Mouse (Mus musculus) right cerebral cortex, postnatal 36 days (tissue): ENCODE measurements around the gene Anapc5.

Experiments
- DNase-seq, 2 experiments: peaks; one replicate each; pipeline ENCODE4 v3.0.0; 2022; ENCODE audit warnings: low spot score in 2 of 2, mixed read lengths in 1 of 2

Anapc5 gene

GRCm38 (mm10) chr5:122799379-122800344 is 21.5 kb downstream of the Anapc5 start:
- no peak for DNase-seq

GRCm38 (mm10) chr5:122798557-122799378 is 22.4 kb downstream of the Anapc5 start:
- DNase-seq: peak; percentile 81 to 82

- no peak for DNase-seq
Observed at GRCm38 (mm10) chr5:122797866-122798265, 23.3 kb downstream of the Anapc5 start.

- DNase-seq: no peak
Observed at GRCm38 (mm10) chr5:122788696-122789095, 32.4 kb downstream of the Anapc5 start.

GRCm38 (mm10) chr5:122786035-122786819 is 34.9 kb downstream of the Anapc5 start:
- peak in 1 of 2 experiments; percentile 56 for DNase-seq

GRCm38 (mm10) chr5:122783726-122784406 is 37.3 kb downstream of the Anapc5 start:
- no peak for DNase-seq

- no peak for DNase-seq
Observed at GRCm38 (mm10) chr5:122782066-122782465, 39.1 kb downstream of the Anapc5 start.

- no peak for DNase-seq
Observed at GRCm38 (mm10) chr5:122780791-122781432, 40.2 kb downstream of the Anapc5 start.

- peak; percentile 76 to 77 for DNase-seq
Observed at GRCm38 (mm10) chr5:122779277-122779834, 41.8 kb downstream of the Anapc5 start, which contains the start of gene Camkk2. Camkk2 (minus strand) TSS chr5:122779409.

GRCm38 (mm10) chr5:122778231-122779226 is 42.6 kb downstream of the Anapc5 start:
- peak in 1 of 2 experiments; percentile 60 for DNase-seq

GRCm38 (mm10) chr5:122777322-122777721 is 43.8 kb downstream of the Anapc5 start:
- DNase-seq: peak in 1 of 2 experiments; percentile 63

- no peak for DNase-seq
Observed at GRCm38 (mm10) chr5:122775646-122776286, 45.4 kb downstream of the Anapc5 start.

- DNase-seq: peak in 1 of 2 experiments; percentile 82
Observed at GRCm38 (mm10) chr5:122774743-122775611, 46.2 kb downstream of the Anapc5 start.

GRCm38 (mm10) chr5:122773756-122774155 is 47.4 kb downstream of the Anapc5 start:
- no peak for DNase-seq

- no peak for DNase-seq
Observed at GRCm38 (mm10) chr5:122771428-122771827, 49.7 kb downstream of the Anapc5 start.

GRCm38 (mm10) chr5:122770806-122771261 is 50.3 kb downstream of the Anapc5 start:
- DNase-seq: no peak

- no peak for DNase-seq
Observed at GRCm38 (mm10) chr5:122770304-122770703, 50.8 kb downstream of the Anapc5 start.
